Mouse (Mus musculus) cortical plate, adult 2 months (tissue): ENCODE measurements around the gene Ifnk. TPM values are rescaled to one million over a fixed set of nuclear protein-coding genes. Genes with fewer than 3 reads are reported as not detected.

Source experiments
- H3K27ac ChIP-seq: fragments of 200-500 bp; 2 replicates; pipeline ENCODE4 v1.5.1; 2012; ENCODE audit warnings: low read length, control low read depth, inconsistent platforms; ENCODE audit not compliant: insufficient read depth
- H3K4me1 ChIP-seq: fragments of 200-500 bp; 2 replicates; pipeline ENCODE4 v1.6.1; 2011; ENCODE audit warnings: low read length; ENCODE audit not compliant: control insufficient read depth, insufficient read depth
- H3K4me3 ChIP-seq: fragments of 200-500 bp; 2 replicates; pipeline ENCODE4 v1.5.1; 2011; ENCODE audit warnings: mild to moderate bottlenecking, low read length, control low read depth; ENCODE audit not compliant: insufficient read depth
- CTCF ChIP-seq: fragments of 200-500 bp; IDR thresholded peaks from 2 replicates; pipeline ENCODE4 v1.5.1; 2011; ENCODE audit warnings: mild to moderate bottlenecking, control low read depth, low read length; ENCODE audit not compliant: insufficient read depth; ENCODE audit errors: extremely low read depth
- POLR2A ChIP-seq: fragments of 200-500 bp; IDR thresholded peaks from 2 replicates; pipeline ENCODE4 v1.6.1; 2011; ENCODE audit warnings: mild to moderate bottlenecking, low read length, control low read depth; ENCODE audit not compliant: insufficient read depth; ENCODE audit errors: extremely low read depth
- polyA plus RNA-seq: library from polyadenylated mRNA; depleted of rRNA; stranded (reverse); fragments of >200 nt; gene quantifications from 2 replicates; pipeline ENCODE4 v1.2.3, GENCODE M21; 2012

The Ifnk gene
- polyA plus RNA-seq, 1 experiment: not detected

- Histone ChIP-seq H3K4me3 (no peak overlapping the region), H3K27ac (no peak overlapping the region), H3K4me1 (no peaks in the 10 kb centered on the region)
- TF ChIP-seq CTCF: no peak
- TF ChIP-seq POLR2A: no peak
These were observed 30.8 kb upstream of the Ifnk start for GRCm38 (mm10) chr4:35121060-35121459.

- no peaks in the 10 kb centered on the region for H3K4me1 ChIP-seq
- H3K4me3 ChIP-seq: no peak overlapping the region
- no peak overlapping the region for H3K27ac ChIP-seq
- no peak for TF ChIP-seq CTCF
- no peak for TF ChIP-seq POLR2A
These were observed 28.8 kb upstream of the Ifnk start for GRCm38 (mm10) chr4:35123087-35123486.

GRCm38 (mm10) chr4:35124027-35124426 lies 27.8 kb upstream of the Ifnk start:
- no peak for TF ChIP-seq CTCF
- TF ChIP-seq POLR2A: no peak
- Histone ChIP-seq H3K27ac (no peak overlapping the region), H3K4me3 (no peak overlapping the region), H3K4me1 (no peaks in the 10 kb centered on the region)

GRCm38 (mm10) chr4:35125299-35125777 lies 26.5 kb upstream of the Ifnk start:
- Histone ChIP-seq H3K27ac (no peak overlapping the region), H3K4me3 (no peak overlapping the region), H3K4me1 (no peaks in the 10 kb centered on the region)
- no peak for TF ChIP-seq POLR2A
- no peak for TF ChIP-seq CTCF

GRCm38 (mm10) chr4:35126776-35127175 lies 25.1 kb upstream of the Ifnk start:
- Histone ChIP-seq H3K4me1 (no peaks in the 10 kb centered on the region), H3K27ac (no peak overlapping the region), H3K4me3 (no peak overlapping the region)
- TF ChIP-seq POLR2A: no peak
- no peak for TF ChIP-seq CTCF

GRCm38 (mm10) chr4:35127759-35128158 lies 24.1 kb upstream of the Ifnk start:
- Histone ChIP-seq H3K4me3 (no peak overlapping the region), H3K4me1 (no peaks in the 10 kb centered on the region), H3K27ac (no peak overlapping the region)
- TF ChIP-seq CTCF: no peak
- no peak for TF ChIP-seq POLR2A

- TF ChIP-seq CTCF (no peak), POLR2A (no peak)
- no peak overlapping the region for H3K27ac ChIP-seq
- no peaks in the 10 kb centered on the region for H3K4me1 ChIP-seq
- no peak overlapping the region for H3K4me3 ChIP-seq
These were observed 21.4 kb upstream of the Ifnk start for GRCm38 (mm10) chr4:35130411-35130948.

GRCm38 (mm10) chr4:35131592-35131991 lies 20.3 kb upstream of the Ifnk start:
- Histone ChIP-seq H3K27ac (no peak overlapping the region), H3K4me3 (no peak overlapping the region), H3K4me1 (no peaks in the 10 kb centered on the region)
- no peak for TF ChIP-seq POLR2A
- TF ChIP-seq CTCF: no peak

GRCm38 (mm10) chr4:35133411-35133810 lies 18.4 kb upstream of the Ifnk start:
- no peak for TF ChIP-seq CTCF
- no peak for TF ChIP-seq POLR2A
- no peaks in the 10 kb centered on the region for H3K4me1 ChIP-seq
- H3K27ac ChIP-seq: no peak overlapping the region
- H3K4me3 ChIP-seq: no peak overlapping the region

GRCm38 (mm10) chr4:35134846-35135611 lies 16.8 kb upstream of the Ifnk start:
- Histone ChIP-seq H3K4me3 (no peak overlapping the region), H3K27ac (no peak overlapping the region), H3K4me1 (no peaks in the 10 kb centered on the region)
- TF ChIP-seq POLR2A (no peak), CTCF (no peak)

GRCm38 (mm10) chr4:35135806-35136205 lies 16.1 kb upstream of the Ifnk start:
- Histone ChIP-seq H3K27ac (no peak overlapping the region), H3K4me3 (no peak overlapping the region), H3K4me1 (no peaks in the 10 kb centered on the region)
- TF ChIP-seq CTCF (no peak), POLR2A (no peak)
